Mouse (Mus musculus): ENCODE data around the gene Foxa1.

Foxa1 gene

DNA sequence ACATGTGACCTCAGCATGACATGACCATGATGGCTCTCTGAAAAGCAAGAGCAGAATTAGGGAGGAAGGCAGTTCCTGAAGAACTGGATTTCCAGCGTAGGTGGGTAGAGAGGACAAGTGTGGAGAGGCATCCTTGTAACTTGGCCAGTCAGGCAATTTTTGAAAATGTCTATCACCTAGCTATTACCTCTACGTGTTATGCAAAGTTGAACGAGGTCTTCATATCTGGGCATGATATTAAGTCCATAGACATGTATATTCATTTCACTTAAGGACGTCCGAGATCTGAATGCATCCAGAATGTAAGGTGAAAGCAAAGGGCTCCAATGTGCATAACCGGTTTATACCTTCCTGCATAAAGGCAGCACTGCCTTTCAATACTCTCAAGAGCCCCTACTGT is 5.6 kb downstream of the Foxa1 start:
- DNase-seq (ENCODE audit: low read depth), result no peak

DNA sequence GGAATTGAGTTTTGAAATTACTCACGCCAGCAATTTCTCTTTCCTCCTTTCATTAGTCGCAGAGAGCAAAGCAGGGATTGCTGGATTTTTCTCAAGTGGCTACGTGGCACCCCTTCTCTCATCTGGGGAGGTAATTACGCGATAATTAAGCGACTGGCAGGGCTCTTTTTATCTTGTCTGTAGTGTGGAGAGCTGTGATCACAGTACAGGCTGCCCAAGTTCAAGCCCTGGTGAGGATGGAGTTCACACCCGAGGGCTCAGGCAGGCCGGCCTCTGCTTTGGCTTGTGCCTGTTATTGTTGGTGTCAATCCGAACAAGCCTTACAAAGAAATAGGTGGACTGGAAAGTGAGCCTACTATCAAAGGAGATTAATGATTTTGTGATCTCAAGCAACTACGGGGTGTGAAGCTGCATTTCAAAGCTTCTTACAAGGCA is 7.1 kb downstream of the Foxa1 start:
- no peak for DNase-seq (ENCODE audit: low read depth)

DNA sequence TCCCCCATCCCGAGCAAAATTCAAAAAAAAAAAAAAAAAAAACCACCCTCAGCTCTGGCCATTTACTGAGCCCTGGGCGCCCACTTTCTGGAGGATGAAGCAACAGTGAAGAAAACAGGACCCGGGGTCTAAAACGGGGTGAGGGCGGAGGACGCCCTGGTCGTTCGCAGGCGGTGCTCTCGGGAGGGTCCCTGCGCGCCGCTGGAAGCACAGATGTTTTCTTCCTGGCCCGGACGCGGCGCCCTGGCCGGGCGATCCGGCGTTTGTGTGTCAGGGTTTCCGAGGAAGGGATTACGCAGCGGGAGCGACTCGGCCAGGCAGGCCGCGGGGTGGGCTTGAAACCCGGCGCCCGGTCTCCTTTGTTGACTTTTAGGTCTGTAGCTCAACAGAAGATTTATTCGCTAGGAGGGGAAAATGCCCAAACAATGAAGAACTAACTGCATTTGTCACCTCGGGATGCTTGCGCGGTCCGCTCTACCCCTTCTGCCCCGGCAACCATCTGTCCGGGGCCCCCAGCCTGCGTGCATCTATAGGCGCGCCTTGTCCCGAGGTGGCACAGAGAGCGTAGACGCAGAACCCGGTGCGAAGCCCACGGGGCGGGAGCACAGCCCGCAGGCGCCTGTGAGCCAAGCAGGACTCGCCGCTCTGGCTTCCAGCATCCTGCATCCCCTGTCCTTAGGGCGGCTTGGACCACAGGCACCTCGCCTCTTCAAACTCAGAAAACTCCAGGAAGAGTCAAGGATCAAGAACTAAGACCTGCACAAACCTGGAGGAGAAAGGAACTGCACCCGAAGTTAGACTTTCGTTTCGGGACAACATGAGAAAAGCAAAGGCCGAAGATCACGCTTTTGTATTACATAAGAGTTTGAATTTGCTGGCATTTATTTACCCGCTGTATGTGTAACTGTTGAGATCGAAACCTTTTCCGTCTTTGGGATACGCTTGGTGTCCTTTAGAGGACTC is 7.8 kb downstream of the Foxa1 start:
- DNase-seq (ENCODE audit: low read depth), result no peak

DNA sequence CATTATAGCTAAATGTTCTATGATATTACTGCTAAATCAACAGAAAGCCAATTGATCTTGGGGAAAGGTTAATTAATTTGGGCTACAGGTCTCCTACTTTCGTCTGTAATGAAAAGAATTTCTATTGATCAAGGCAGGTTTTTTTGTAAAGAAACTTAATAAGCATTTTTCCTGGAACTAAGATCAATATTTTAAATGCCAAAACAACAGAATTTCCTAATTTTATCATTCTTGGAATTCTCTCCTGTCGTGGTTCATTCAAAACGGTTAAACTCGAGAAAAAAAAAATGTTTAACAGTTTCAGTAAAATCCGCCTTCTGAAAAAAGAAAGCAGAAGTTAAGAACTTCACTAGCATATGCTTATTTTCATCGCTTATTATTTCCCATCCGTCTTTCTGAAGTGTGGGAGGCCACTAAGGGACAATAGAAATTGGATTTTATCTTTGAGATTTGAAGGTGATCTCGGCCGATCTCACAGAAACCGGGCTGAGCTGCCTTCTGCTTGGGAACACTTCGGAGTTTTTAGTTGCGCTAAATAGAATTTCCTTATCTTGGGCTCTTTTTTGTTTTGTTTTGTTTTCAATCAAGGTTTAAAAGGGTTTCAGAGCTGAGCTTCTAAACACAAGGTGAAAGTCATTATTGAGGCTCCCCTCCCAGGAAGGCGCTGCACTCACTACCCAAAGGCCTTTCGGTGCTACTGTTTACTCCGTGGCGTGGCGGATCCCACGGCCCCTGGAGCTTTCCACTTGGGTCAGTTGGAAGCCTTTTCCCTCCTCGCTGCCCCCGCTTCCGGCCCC is 8.7 kb downstream of the Foxa1 start:
- DNase-seq (ENCODE audit: low read depth), result no peak

DNA sequence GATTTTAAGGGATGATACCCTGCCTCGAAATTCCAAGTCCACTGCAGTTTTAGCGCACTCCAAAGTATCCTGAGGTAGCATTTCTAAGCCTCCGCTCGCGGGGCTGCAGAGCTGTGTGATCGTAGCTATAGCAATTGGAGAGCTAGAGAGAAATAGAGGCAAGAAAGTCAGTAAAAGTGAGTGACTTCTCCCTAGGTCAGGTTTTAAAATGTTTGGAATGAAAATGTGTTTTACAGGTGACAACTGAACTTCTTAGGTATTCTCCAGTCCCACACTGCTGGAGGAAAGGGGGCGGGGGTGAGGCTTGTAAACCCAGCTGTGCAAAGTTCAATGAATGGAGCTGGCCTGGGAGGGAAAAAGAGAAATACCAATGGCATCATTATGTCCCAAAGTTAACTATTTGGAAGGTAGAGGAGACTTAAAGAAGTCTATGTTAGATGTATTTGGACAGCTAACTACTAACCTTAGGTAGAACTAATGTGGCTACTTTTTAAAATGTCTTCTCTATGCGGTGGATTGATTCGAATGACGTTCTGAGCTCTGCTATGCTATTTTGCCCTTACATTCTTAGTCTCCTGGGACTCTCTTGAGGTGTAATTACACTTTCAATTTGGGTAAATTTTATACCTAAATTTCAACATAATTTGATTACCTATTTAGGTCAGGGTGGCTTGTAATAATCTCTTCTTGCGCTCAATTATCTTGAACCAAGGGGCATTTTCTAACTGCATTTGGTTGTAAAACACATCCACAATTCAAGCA is 9.6 kb downstream of the Foxa1 start:
- DNase-seq (ENCODE audit: low read depth), result no peak

DNA sequence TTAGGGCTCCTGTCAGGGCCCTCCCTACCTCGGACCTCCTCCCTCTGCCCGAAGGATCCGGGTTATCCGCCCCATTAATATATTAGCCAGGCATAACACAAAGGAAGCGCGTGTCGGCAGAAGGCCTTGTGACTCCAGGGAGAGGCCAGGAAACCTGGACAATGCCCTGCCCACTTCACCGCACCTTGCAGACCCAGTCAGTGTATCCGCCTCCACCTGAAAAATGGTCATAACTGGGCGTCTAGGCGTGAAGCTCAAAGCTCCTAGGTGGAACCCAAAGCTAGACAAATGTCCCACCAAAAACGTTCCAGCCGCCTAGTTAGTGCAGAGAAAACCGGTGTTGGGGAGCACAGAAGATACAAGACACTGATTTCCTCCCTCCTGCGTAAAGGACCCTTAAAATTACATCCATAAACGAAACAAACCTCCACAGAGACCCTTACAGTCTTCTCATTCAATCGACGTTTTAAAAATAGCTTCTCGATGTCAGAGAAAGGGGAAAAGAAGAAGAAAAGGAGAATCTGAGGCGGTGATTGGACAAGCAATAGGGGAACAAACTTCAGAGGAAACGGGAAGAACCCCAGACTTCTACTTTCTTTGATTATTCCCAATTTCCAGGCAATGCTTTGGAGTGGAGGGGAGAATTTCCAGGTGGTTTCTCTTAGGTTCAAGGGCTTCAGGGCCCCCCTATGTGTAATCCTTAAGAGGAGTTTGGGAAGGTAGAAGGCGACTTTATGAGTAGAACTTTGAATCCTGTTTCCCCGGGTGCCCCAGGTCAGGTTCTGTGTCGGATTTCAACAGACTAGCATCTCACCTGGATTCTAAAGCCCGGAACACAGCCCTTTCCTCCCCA is 10.4 kb downstream of the Foxa1 start:
- DNase-seq (ENCODE audit: low read depth), result no peak

DNA sequence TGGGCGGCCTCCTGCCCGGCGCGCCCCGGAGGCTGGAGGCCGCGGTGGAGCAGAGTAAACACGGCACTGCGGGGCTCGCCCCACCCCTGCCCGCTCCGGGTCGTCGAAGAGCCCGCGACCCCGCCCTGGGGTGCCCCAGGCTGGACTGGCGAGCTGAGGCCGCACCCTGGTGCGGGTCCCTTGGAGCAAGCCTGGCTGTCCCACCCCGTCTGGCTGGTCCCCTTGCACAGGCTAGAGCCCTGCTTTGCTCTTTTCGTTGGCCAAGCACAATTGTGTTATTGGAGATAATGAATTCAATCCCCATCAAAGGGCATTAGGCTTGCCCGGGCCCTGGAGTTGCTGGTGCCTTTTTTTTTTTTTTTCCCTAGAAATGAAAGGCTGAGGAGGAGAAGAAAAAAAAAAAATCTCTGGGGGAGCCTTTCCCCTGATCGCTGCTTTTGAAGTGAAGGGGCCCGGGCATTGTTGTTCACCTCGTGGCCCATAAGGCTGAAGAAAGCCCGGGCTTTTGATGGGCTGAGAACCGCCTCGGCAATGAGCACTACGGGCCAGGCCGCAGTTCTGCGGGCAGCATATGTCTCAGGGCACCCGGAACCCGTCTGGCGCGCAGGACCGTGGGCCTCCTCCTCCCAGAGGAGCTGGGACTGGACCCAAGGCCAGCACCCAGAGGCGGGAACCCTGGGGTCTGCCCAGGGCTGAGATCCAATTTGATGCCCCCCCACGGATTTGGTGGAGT is 11.7 kb downstream of the Foxa1 start:
- DNase-seq (ENCODE audit: low read depth), result no peak

DNA sequence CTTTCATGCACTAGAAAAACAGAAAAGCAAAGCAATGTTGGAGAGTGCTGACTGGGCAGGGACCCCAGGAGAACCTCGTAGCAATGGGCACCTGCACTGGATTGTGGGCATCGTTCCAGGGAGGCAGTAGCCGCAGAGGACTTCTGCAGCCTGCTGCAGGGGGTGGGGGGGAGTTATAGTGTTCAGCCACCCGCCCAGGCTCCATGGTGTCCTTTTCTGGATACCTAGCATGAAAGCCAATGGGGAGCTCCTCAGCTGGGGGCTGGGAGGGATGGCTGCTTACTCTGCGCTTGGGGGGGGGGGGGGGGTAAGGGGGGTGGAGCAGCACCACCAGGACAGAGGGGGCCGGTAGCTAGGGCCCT is 12.2 kb downstream of the Foxa1 start:
- DNase-seq (ENCODE audit: low read depth), result no peak

DNA sequence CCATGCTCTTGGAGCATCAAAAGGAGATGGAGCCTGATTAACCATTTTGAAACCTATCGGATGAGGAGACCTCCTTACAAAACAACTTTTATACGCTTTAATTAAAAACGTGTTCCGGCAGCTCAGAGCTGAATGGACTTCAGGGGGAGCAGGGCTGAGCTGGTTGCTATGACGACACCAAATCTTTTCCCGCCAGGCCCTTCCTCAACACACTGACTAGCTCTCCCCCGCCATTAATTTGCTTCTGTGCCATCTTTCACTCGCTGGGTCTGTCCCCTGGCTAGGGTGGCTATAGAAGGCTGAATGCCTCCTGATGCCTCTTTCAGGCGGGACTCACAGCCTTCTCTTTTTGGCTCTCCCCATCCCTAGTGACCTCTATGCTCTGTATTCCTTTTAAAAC is 16.2 kb downstream of the Foxa1 start:
- DNase-seq (ENCODE audit: low read depth), result no peak

DNA sequence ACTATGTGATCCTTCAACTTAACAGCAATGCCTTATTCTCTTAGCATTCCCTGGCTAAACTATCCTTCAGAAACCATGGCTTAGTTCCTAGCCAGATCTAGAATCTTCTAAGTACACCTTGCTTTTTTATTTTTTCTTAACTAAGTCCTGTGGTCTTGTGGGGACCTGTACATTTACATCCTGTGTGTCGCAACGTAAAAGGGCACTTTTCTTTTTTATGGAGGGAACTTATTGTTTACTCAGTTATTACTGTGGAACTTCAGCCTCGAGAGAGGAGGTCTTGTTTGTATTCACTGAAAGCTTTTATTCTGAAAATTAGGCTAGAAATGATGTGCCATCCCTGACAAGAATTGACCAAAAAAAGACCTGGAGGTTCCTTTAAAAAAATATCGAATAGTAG is 18.4 kb downstream of the Foxa1 start:
- DNase-seq (ENCODE audit: low read depth), result no peak

DNA sequence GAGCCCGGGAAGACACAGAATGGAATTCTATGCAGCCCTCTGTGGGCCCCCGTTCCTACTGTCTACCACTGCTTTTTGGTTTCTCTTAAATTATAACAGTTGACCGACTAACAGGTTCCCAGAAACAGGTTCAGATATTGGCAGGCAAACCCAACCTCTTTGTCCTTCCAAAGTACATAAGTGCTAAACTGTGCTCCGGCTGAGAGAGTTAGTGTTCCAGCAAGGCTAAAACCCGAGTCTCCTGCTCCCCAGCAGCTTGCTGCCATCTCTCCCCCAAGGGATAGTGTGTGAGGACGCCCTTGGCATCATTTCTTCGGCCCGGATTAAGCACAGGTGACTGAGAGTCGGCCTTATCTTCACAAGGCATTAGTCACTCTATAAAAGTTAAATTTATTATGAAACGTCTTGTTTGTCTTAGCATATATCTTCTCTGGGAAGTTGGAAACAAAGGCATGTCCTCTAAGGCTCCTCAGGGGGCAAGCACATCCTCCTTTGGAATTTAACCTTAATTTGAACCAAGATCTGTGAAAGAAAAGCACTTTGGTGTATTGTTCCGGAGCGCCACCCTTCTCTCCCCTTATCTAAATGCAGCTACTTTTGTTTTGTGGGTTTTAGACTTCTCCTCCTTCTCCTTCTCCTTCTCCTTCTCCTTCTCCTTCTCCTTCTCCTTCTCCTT is 30.9 kb downstream of the Foxa1 start:
- no peak for DNase-seq (ENCODE audit: low read depth)

DNA sequence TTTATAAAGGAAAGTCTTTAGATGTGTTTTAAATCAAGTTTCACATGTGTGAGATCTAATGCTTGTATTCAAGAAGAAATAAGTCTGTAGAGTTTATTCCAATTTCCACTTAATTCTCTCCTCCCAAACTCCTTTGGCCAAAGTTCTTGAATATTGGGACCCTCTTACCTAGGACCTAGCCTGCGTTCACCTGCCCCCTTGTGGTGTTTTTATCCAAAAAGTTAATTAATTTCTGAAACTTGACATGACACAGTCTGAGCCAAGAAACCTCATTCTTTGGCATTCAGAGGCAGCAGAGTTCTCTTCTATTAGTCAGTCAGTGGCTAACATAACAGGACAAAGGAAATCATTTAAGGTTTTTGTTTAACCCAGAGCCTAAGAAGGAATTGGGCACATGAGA is 32.2 kb downstream of the Foxa1 start:
- DNase-seq (ENCODE audit: low read depth), result no peak

DNA sequence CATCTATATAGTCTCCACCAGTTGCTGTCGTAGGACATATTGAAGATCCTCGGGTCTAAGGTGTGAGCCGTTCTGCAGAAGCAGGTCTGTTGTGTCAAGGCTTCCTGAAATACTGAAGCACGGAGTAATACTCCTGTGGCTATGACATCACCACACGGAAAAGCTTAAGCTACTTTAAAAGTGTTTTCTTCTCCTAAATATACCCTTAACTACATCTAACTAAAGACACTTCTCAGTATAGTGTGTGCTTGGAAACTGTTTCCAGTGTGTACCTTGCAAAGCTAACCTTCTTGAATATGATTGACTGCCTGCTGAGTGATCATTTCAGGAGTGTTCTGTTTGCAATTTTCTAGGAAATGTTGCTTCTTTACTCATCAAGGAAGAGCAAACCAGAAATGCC is 35.2 kb downstream of the Foxa1 start:
- no peak for DNase-seq (ENCODE audit: low read depth)

DNA sequence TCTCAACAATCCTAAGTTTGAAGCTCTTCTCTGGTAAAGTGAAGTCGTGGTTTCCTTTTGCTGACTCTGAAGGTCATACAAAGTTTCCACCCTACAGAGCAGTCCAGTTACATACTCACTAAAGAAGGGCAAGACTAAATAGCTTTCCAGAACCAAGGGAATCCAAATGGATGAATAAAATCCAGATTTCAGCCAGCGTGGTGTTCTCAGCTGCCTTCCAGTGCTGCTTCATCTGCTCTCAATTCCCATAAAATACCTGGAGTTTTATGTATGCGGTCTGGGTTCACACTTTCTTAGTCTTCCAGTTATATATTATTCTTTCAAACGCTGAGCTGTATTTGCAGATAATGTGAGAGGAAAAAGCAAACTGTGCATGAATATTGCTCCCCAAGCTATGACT is 35.6 kb downstream of the Foxa1 start:
- no peak for DNase-seq (ENCODE audit: low read depth)

DNA sequence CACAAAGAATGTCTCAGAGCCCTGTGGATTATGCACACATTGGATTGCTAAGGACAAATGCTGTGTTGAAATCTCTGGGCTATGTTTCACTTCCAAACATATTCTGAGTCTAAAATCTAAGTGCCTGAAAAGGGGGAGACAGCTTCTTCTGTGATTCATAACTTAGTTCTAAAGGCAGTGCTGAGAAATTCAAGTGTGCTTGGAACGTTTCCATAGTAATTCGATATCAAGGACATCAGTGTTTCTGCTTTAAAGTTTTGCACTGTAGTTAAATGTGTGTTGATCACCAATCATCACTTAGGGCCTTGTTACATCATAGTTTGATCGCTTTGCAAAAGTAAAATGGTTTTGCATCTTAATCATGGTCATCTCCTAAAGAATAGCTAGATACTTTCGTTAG is 37.0 kb downstream of the Foxa1 start:
- DNase-seq (ENCODE audit: low read depth), result peak; percentile 15

DNA sequence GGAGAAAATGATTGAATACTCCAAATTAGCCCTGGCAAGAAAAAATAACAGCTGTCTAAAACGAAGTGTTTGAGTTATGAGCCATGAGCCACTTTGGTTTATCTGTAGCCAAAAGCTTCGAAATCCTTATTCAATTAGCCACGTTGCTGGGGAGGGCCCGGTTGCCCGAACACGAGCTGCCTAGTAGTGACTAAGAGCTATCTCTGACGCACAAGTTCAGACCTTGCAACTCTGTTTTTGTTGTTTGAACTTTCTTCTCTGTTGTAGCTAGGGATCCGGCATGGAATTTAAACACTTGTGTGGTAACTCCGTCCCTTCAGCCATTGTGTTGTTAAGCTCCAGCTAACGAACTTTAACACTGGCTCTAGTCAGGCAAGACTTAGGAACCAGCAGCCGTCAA is 37.8 kb downstream of the Foxa1 start:
- DNase-seq (ENCODE audit: low read depth), result no peak

DNA sequence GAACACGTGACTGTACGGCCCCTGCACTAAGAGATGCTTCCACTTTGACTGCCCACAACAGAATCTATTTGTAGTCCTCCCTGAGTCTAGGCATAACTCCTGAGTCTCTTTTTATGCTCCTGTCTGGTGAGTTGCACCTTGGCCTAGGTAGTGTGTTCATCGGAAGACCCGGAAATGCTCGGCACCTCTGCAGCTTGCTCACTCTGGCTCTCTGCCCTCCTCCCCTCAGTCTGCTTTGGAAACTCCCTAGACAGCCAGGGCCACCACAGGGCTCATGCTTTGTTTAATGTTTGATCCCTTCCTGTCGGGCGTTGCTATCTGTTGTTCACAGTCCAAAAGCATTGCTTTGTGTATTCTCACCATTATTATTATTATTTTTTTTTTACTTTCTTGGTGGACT is 41.4 kb downstream of the Foxa1 start:
- no peak for DNase-seq (ENCODE audit: low read depth)

DNA sequence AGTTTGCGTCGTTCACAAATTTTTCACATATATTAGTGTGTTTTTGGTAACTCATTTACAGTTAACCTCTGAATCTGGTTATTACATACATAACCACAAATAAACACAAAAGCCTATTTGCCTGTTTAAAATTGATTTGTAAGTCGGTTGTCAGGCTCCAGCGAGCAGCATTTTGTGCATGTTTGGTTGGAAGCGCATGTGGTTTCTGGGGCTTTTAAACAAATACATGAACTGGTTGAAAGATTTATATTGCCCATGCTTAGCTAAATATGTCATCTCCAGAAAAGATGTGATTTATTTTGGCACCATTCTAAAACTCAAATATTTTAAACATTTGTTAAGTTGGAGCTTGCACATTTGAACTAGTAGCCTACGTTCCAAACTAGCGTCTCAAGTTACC is 46.5 kb downstream of the Foxa1 start:
- no peak for DNase-seq (ENCODE audit: low read depth)

DNA sequence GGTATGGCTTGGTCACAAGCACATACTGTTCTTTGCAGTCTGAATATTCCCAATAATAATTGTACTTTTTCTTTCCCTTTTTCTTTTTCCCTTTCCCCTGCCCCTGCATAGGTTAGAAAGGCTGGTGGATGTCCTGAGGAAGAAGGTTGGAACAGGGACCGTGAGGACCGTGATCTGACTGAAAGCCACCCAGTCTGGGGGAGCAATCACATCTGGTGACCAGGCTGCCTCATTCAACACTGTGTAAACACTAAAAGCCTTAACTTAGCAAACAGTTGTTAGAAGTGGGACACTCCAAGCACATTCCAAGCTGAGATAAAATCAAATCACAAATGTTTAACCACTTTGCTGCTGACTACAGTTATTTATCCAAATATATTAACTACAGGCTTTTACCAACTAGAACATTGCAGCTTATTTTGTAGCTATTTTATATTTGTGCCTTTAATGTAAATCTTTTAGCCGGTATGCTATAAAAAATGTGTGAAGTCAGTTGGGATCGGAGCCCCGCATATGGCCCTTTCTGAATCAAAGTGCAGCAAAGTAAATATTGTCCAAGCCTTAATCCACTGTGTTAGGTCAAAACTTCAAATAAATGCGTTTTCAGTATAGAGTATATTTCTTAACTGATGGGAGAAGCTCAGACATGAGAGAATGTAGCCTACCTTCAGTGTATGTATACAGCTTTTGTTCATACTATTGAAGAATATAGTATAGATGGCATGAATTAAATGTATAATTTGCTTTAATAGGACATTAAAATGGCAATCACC is 50.2 kb downstream of the Foxa1 start:
- no peak for DNase-seq (ENCODE audit: low read depth)

All from fibroblast of lung, adult 2 months (primary cell).